Mouse (Mus musculus): ENCODE results near the gene Zranb1. TPM values are rescaled to one million over a fixed set of nuclear protein-coding genes. Genes with fewer than 3 reads are reported as not detected.

The Zranb1 gene
- total RNA-seq, 2 experiments from 2014 or later = 34.7 to 34.9 TPM

GRCm38 (mm10) chr7:133018961-133019360, 88.0 kb downstream of the Zranb1 start:
- no peak for DNase-seq (ENCODE audit: low spot score in 2 of 2)
- intact Hi-C loops (cut with DNase I) = no loop called here

- no peak for DNase-seq (ENCODE audit: low spot score in 2 of 2)
- intact Hi-C loops (cut with DNase I) = no loop called here
Measured at GRCm38 (mm10) chr7:133019481-133020020, 88.6 kb downstream of the Zranb1 start.

GRCm38 (mm10) chr7:133024694-133025093, 93.8 kb downstream of the Zranb1 start:
- intact Hi-C loops (cut with DNase I) = no loop called here
- DNase-seq (ENCODE audit: low spot score in 2 of 2) = no peak

GRCm38 (mm10) chr7:133027930-133028329, 97.0 kb downstream of the Zranb1 start:
- intact Hi-C loops (cut with DNase I) = no loop called here
- DNase-seq (ENCODE audit: low spot score in 2 of 2) = no peak

- DNase-seq (ENCODE audit: low spot score in 2 of 2) = no peak
- intact Hi-C loops (cut with DNase I) = no loop called here
Measured at GRCm38 (mm10) chr7:133029004-133029403, 98.1 kb downstream of the Zranb1 start.

- intact Hi-C loops (cut with DNase I) = loop anchor here (5.0 to 10.0 kb wide), 4 partner anchors 93 to 608 kb away; partner anchors contain the start of genes Ctbp2, Edrf1 and Fgfr2
- no peak for DNase-seq (ENCODE audit: low spot score in 2 of 2)
Measured at GRCm38 (mm10) chr7:133029496-133030047, 98.6 kb downstream of the Zranb1 start.

DNA sequence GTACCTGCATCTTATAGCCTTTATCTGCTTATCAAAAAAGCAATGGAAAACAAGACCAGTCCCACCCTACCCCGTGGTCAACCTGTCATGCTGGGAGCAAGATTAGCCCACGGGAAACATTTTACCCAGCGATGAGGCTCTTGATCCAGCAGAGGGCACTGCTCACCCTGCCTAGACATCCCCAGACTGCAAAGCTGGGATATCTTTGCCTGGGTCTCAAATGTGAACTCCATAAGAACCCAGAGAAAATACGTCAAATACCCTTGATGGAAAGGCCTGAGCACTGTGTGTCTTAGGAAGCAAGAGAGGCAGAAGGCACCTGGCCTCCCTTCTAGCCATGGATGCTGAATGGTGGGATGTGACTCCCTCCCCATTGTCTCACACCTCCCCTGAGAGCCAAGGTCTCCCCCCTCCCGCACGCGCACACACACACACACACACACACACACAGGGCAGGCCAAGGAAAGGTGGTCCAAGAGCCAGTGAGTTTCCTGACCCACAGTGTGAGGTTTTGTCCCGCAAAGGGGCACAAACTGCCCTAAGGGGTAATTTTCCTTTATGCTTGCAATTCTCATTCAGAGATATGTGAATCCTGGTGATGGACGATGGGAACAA, 101.8 kb downstream of the Zranb1 start:
- intact Hi-C loops (cut with DNase I) = loop anchor here (5.0 to 10.0 kb wide), 4 partner anchors 90 to 605 kb away; partner anchors contain the start of genes Ctbp2, Edrf1 and Fgfr2
- peak; percentile 61 to 77 for DNase-seq (ENCODE audit: low spot score in 2 of 2)

DNA sequence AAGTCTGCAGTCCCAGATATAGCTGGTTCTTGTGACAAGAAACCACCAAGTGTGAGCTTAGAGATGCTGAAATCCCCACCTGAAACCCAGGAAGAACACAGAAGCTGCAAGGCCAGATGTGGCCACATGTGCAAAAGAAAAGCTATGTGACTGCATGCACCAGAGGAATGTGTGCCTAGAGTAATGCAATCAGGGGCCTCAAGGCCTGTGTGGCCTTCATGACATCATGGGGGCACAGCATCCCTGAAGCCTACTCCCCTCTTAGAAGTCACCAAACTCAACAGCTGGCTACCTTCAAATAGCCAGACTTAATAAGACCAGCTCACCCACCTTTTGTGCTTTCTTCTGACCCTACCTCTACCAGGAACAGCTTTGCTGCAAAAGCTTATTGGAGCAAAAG, 105.0 kb downstream of the Zranb1 start:
- intact Hi-C loops (cut with DNase I) = loop anchor here (10.0 kb wide), 1 partner anchor 519 kb away; no protein-coding TSS in a partner anchor
- DNase-seq (ENCODE audit: low spot score in 2 of 2) = no peak

Other genes starting within 250 kb of the Zranb1 start
- 10 to 100 TPM; 24.8 to 27.8 TPM for gene Fam53b, start 117.3 kb upstream of the Zranb1 start, total RNA-seq (2021)
- gene Eef1akmt2, start 78.5 kb upstream of the Zranb1 start, total RNA-seq (2021) = 10 to 100 TPM; 29.3 to 31.2 TPM
- gene Abraxas2, start 71.9 kb upstream of the Zranb1 start, total RNA-seq (2021) = 10 to 100 TPM; 24.9 to 28.2 TPM
- 10 to 100 TPM; 27.3 to 32.7 TPM for gene Fgfr2, start 192.2 kb downstream of the Zranb1 start, total RNA-seq (2021)
- gene Ctbp2, start 193.2 kb downstream of the Zranb1 start, total RNA-seq (2021) = 10 to 100 TPM; 26.0 to 26.2 TPM